Mouse (Mus musculus): ENCODE data around the gene Cyp24a1.

Cyp24a1 gene

DNA sequence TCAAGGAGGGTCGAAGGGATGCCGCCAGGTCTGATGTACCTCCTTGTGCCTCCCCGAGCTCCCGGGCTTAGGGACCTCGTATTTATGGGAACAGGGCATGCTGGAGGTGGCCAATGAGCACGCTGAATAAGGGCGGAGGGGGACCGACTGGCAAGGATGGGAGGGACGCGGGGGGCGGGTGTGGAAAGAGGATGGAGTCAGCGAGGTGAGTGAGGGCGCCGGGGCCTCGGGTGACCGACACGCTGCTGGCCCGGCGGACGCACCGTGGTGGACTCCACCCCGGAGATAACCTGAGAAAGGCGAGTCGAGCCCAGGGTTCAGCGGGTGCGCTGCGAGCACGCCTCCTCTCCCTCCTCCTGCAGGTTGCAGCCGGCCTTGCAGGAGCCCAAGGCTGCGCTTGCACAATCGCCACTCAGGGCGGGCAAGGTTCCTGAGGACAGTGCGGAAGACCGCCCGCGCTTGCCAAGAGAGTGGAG, at the start of gene Cyp24a1:
TSS of gene Cyp24a1 (minus strand) at position 55 of the 476 bp plus-strand sequence.
- DNase-seq (ENCODE audit: low spot score in 2 of 2) = no peak

DNA sequence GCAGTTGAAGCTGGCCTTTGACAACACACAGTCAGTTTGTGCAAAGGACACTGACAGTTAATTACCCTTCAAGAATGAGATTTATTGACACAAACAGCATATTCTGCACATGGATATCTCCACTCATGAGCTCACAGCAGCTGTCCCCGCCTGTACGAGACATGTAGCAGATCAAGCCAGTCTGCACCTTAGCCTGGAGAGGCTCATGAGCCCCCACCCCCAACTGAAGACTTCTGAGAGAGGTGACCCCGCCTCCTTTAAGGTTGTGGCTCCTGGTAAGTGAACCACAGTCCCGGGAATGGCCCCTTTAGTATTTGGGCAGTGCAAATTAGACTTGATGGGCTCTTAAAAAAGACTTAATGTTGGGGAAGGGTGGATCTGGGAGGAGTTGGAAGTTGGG, 48.8 kb upstream of the Cyp24a1 start:
- DNase-seq (ENCODE audit: low spot score in 2 of 2) = no peak

DNA sequence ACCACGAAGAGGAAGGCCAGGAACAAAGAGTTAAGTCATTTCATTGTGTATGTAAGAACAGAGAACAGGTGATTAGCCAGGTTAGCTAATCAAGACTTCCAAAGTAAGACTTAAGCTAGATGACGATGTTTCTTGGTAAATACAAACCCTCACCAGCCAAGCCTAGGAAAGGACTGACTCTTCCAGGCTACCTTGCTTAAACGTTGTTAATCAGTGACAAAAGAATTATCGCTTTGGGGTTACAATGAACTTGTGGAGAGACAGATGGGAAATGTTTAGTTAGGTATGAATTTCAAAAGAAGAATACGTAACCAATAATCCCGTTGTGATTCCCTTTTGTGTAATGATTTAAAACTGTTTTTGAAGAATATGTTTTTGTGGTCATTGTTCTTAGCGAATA, 48.0 kb upstream of the Cyp24a1 start:
- DNase-seq (ENCODE audit: low spot score in 2 of 2) = no peak

DNA sequence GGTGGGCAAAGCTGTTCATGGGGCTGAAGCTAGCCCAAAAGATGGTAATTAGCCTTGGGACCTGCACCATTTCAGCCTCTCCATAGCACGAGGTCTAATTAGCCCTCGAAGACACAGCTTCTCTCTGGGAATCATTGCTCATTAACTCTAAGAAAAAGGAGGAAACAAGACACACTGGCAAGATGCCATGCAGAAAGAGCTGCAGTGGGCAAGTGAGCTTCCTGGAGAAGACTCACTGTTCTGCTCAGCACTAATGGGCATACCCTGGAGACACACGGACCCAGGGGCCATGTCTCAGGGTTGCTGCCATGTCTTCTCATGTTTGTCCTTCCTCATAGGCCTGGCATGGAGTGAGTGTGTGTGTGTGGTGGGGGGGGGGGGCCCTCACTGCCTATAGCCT, 47.2 kb upstream of the Cyp24a1 start:
- no peak for DNase-seq (ENCODE audit: low spot score in 2 of 2)

DNA sequence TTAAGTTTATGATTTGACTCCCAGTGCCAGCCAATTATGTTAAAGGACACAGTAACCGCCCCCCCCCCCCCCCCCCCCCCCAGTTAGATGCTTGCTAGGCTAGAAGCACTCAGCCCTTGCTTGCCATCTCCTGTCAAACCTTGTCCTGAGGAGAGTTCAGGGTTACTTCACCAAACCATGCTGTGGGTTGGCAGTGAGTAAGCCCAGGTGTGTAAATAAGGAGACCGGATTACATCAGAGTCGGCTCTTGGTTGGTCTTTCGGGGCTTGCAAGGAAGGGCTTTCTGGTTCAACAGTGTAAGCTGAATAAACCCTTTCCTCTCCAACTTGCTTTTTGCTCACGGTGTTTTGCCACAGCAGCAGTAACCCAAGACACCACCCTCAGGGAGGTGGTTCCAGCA, 46.7 kb upstream of the Cyp24a1 start:
- no peak for DNase-seq (ENCODE audit: low spot score in 2 of 2)

DNA sequence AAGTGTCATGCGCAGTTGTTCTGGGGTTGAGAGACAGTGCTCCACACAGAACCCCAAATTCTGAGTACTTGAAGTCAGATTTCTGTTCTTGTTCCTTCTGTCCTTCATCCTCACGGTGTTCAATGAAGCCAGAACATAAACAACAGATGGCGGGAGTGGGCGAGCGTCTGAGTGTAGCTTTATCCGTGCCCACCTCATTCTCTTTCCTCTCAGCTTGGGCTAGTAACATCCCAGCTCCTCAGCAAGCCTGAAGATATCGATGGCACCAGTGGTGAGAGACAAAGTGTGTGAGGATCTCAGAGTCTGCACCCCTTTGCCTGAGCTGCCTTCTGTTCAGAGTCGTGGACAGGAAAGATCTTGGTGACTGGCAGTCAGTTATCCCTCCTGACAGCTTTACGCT, 42.3 kb upstream of the Cyp24a1 start:
- DNase-seq (ENCODE audit: low spot score in 2 of 2) = peak in 1 of 2 experiments; percentile 42

DNA sequence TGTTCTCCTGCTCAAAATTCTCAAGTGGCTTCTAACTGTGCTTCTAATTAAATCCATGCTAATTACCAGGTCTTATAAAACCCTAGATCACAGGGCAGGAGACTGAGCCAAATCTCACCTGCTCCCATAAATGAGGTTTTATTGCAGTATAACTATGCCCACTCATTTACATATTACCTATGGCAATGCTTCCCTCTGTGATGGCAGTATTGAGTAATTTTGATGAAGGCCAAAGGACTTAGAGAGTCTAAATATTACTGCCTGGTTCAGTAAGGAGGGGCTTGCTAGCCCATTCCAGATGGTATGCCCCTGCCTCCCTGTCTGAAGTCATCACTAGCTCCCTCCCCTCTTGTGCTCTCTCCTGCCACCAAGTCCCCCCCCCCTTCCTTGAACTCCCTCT, 38.9 kb upstream of the Cyp24a1 start:
- DNase-seq (ENCODE audit: low spot score in 2 of 2) = no peak

DNA sequence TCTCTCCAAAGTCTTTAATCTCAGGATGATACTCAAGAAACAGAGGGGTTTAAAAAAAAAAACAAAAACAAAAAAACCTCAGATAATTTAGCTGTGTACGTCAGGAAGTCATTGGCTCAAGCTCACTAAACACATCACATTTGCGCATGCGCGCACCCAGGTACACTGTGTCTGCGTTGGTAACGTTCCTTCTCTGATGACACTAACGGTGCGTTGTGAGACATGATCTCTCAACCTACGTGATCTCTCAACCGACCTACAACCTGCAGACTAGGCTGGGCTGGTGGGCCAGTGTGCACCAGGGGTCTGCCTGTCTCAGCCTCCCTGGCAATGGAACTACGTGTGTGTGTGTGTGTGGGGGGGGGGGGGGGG, 37.8 kb upstream of the Cyp24a1 start:
- no peak for DNase-seq (ENCODE audit: low spot score in 2 of 2)

DNA sequence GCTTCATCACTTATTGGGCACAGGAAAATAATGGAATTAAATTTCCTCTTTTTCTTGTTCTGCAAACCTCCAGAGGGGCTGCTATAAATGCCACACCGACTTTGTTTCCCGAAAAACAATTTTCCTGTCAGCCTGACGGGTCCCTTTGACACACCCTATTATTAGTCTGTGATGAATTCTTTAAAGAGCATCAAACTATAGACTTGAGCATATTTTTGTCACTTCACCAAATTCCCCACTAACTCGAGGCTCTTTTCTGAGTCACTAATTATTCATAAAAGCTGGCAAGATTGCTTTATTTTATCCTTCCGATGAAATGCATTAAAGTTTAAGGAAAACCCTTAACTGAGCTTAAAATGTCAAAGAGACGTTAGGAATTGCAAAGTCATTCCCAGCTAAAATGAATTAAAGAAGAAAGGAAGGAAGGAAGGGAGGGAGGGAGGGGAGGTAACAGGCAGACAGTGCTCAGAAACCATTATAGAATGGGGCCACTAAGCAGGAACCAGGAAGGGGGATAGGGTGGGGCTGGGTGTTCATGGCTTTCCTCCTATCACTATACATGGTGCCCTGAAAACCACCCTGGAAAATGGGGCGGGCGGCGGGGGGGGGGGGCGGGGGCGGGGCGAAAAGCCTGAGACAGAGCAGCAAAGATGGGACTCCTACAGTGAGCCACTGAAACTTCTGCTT, 37.3 kb upstream of the Cyp24a1 start:
- DNase-seq (ENCODE audit: low spot score in 2 of 2) = no peak

DNA sequence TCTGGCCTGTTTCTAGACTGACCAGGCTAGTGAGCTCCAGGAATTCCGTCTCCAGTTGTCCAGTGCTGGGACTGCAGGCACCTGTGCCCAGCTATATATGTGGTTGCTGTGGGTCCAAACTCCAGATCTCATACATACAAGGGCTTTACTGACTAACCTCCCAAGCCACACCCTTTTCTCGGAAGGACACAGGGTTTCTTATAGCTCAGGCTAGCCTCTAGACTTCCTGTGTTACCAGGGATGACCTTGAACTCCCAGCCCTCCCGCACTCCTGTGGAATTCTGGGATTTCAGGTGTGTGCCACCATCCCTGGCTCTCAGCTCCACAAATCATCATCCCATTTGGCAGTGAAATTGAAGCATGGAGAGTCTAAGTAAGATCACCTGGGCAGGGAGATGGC, 33.3 kb upstream of the Cyp24a1 start:
- DNase-seq (ENCODE audit: low spot score in 2 of 2) = no peak

DNA sequence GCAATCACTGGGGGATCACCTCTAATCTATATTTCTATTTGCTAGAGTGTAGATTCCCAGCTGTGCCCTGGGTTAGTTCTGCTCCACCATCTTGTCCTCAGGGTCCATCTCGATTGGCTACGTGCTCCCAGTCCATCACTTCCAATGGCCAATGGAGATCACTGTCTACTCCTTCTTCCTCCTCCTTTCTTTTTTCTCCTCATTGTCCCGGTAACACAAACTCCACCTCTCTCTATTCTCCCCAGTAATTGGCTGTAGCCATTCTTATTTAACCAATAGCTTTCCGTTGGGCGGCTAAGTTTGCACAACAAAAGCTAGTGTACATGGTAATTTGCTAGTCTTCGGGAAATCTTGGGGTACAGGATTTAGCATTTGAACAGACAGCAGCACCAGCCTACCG, 32.8 kb upstream of the Cyp24a1 start:
- no peak for DNase-seq (ENCODE audit: low spot score in 2 of 2)

DNA sequence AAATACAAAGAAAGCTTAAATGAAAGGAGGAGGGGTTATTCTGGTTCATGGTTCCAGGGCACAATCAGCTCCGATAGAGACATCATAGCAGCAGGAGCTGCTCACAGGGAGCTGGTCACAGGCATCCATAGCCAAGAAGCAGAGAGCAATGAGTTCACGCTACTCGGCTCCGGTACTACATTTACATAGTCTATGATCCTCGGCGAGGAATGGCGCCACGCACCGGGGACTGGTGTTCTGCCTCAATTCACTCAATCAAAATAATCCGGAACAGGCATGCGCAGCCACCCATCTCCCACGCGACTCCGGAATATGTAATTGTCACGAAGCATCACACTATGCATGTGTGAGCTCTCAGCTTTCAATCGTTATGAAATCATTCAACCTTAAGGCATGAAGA, 31.1 kb upstream of the Cyp24a1 start:
- DNase-seq (ENCODE audit: low spot score in 2 of 2) = no peak

DNA sequence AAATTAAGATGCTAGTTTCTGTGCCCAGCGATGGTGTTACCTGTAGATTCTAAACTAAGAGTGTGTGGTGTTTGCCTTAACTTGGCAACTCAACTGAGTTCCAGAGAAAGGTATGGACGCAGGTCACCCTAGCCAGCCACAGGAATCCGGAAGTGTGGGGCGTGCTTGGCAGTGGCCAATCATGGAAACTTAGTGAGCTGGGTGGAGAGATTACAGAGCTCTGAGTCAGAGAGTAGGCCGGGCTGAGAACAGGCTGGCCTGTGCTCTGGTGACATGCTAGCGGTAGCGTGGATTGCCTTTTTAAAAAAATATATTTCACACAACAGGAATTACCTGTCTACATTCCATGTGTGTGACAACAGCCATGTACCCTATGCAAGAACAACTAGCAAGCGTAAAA, 29.6 kb upstream of the Cyp24a1 start:
- DNase-seq (ENCODE audit: low spot score in 2 of 2) = no peak

DNA sequence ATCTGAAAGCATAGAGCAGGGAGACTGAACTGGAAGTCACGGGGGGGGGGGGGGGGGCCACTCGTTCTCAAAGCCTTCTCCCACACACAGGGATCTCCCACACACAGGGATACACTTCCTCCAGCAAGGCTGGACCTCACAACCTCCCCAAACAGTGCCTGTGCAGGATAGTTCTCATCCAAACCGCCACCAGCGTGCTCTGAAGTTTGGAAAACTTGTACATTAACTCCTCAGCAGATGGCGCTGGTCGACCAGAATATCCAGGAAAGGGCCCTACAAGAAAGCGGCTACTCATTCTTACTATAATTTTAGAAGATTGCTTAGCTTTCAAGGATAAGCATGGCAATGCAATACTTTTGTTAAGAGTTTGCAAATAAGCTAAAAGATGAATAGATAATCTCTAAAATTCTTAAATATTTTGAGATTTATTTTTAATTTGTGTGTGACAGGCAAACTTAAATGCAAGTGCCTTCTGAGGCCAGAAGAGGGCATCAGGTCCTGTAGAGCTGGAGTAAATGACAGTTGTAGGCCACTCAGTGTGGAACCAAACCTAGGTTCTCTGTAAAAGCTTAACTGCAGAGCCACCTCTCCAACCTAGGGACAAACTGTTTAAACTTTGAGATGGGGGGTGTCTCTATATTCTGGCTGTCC, 23.5 kb upstream of the Cyp24a1 start:
- no peak for DNase-seq (ENCODE audit: low spot score in 2 of 2)

DNA sequence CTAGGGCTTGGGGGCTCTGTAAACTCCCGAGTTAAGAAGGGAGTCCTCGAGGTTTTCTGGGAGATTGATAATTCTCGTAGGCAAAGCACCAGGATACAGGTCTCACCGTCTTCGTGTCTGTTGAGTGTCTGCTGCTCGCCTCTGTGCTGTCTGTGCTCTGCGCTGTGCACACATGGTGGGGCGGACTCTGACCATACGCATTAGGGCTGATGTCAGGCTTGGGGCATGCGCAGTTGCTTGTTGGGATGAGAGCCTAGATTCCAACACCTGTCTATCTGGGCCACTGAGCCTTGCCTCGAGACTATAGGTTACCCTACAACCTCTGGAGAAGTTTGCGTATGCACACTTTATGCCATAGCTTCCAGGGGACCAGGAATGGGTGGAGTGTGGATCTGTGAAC, 16.8 kb upstream of the Cyp24a1 start:
- DNase-seq (ENCODE audit: low spot score in 2 of 2) = no peak

DNA sequence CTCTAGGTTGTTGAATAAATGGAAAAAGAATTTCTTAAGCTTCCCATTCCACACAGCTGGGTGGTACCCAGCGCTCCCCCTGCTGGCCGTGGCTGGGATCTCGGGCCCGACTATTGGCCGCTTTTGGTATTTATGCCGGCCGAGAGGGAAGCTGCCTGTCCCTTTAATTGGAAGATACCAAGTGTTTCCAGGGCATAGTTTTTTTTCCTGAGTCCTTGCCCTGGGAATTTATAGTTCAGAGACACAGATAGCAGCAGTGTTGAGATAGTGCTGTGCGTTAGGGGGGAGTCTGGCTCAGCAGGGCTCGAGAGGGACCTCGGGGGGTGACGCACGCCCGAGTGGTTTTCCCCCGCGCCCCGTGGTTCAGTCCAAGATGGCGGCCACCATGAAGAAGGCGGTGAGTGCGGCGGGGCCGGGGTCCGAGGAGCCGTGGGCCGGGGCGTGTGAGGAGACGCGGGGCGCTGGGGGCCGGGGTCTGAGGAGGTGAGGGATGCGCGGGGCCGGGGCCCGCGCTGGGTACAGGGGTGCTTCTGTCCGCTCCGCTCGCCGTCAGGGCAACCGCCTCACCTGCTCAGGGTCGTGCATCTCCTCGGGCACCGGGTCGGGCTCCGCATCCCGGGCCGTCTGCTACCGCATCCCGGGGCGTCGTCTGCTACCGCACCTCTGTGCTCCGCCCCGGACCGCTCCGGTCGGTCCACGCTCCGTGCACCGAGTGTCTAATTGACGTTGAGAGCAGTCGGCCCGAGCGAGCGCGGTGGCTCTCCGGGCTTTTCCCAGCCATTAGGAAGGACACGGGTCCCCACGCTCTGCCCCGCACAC, 14.3 kb upstream of the Cyp24a1 start:
- DNase-seq (ENCODE audit: low spot score in 2 of 2) = peak; percentile 92 to 95

DNA sequence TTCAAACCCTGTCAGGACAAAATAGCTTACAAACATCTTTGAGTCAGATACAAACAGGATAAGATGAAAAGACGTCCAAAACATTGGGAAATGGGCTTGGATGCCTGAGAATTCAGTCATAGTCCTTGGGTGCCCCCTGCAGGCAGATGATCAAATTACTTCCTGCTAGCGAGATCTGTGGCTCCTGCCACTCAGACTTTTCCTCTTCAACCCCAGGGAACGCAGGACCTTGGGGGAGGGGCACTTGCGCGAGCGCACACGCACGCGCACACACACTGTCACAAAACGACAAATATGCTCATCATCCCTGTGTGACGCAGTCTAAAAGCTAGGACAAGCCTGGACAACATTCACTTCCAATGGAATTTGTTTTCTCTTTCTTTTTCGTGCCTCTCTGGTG, 11.9 kb upstream of the Cyp24a1 start:
- DNase-seq (ENCODE audit: low spot score in 2 of 2) = peak; percentile 95 to 96

DNA sequence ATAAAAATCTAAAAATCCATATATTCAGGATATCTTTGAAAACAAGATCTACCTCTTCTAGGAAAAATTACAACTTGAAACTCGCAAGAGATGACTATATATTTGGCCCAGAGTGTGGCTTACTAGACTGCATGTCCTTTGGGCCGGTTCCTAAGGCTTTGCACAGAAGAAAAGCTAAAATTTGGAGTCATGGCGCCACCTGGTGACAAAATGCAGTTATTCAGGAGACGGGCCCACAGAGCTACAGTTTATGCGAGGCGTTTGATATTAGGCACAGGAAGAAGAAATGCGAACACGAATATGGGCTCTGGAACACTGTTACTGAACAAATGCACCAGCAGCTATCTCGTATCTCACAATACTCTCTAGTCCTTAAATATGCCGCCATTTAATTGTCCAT, 10.8 kb upstream of the Cyp24a1 start:
- DNase-seq (ENCODE audit: low spot score in 2 of 2) = peak; percentile 80 to 85

DNA sequence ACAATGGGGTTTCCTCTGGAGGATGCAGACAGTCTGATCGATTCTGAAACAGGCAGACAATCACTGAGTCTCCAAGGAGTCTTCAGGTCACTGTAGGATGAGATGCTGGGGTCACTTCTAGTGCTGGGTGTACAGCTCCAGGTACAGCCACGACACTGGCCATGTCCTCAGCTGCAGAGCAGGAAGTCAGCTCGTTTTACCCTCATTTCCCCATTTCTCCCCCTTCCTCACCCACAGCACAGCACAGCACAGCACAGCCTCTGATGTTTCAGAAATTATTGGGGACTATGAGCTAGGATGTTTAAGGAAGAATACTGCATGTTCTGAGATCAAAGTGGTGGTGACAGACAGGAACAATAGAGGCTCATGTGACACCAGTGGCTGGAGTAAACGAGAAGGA, 7.0 kb upstream of the Cyp24a1 start:
- no peak for DNase-seq (ENCODE audit: low spot score in 2 of 2)

DNA sequence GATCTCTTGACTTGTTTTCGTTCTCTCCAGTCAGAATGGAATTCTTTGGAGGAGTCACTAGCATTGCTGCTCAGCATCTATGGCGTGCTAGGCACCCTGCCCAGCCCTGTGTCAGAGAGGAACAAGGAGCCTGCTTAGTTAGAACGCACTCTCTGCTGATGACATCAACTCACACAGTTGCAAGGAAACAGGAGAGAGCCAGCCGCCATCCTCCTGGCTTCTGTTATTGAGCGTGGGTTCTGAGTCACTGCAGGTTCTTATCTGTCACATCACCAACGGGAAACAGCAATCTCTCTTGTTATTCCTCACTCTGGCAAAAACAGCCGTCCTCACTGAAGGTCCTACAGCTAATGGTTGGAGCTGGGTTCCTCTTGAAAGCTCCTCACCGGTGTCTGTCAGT, 6.4 kb upstream of the Cyp24a1 start:
- no peak for DNase-seq (ENCODE audit: low spot score in 2 of 2)

DNA sequence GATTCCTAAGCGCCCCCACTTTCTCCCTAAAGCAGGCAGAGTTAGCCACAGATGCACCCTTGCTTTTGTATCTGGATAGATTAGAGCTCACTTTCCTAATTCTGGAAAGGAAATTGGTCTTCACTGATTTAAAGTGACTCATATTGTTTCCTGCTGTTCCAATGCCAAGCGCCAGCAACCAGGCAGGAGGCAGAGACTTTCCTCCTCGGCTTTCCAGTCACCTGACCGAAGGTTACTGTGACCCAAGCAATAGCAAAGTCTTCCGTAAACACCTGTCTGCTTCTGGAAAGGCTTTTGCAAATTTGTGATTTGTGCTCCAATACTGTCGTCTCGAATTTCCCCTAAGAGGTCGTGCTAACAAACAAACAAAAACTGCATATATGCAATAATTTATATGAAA, 1.1 kb upstream of the Cyp24a1 start:
- no peak for DNase-seq (ENCODE audit: low spot score in 2 of 2)

DNA sequence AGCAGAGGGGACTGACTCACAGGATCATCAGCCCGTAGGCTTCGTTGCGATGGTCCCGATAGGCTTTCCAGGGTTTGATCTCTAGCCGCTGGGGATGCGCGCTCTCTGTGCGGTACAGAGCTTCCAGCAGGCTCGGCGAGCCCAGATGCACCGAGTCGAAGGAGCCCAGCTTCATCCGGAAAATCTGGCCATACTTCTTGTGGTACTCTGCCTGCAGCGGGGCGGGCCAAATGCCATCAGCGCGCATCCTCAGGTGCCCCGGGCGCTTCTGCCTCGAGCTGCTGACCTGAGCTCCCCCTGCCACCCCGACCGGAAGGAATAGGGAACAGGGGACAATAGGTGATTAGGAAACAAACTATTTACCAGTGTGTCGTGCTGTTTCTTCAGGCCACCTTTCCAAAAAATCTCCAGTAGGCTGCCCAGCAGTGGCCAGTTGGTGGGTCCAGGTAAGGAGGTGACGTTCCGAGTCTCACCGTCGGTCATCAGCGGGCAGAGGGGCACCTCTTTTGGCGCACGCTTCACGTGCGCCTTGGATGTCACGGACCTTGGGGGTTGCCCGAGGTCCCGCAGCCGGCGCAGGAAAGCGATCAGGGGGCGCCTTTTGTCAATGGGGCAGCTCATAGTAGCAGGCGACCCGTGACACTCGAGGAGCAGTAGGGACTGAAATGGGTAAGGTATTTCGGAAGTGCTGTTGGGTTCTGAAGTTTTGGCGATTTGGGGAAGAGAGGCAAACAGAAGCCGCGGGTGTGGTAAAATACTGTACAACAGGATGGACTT, 603 bp downstream of the Cyp24a1 start, which contains the start of gene Pfdn4:
TSS of gene Pfdn4 (plus strand) at position 275 of the 777 bp plus-strand sequence.
- DNase-seq (ENCODE audit: low spot score in 2 of 2) = no peak

Measured in frontal cortex, postnatal 25 days (tissue).